Mouse (Mus musculus): ENCODE measurements around the gene Adamts20.

DNA sequence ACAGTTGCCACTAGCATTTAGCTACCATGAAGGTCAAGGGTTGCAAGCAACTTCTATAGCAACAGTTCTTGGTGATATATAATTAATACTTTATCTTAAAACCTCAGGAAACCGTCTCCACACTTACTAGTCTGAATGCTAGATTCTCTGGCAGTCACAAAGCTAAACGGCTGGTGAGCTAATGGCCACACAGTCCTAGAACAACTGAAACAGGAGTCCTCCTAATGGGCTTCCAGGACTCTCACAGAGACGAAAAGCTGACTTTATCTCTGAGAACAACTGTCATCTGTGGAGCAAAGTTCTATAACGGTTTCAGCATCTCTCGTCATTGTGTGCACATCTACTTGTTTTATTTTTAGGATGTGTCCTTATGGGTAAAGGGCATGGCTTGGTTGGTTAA lies 15.0 kb upstream of the Adamts20 start:
- TF ChIP-seq CTCF (IDR thresholded peaks at IDR 0.05; ENCODE audit: low read depth) (no peak), EP300 (optimal IDR thresholded peaks at IDR 0.05) (no peak)

Data from stomach, postnatal 0 days (tissue).